Mouse (Mus musculus): ENCODE data around the gene Magi3.

Gene Magi3

GRCm38 (mm10) chr3:103989352-103989751 is 230.8 kb downstream of the Magi3 start:
- POLR2A ChIA-PET: interaction anchor here in 1 of 4 experiments (1.0 to 1.7 kb wide), 2 partner anchors 15 to 754 kb away, joined by 3 to 5 read pairs; no protein-coding TSS in a partner anchor
- CTCF ChIA-PET: no interaction called here

GRCm38 (mm10) chr3:103987831-103988432 is 232.2 kb downstream of the Magi3 start:
- ChIA-PET CTCF (no interaction called here), POLR2A (interaction anchor here in 1 of 4 experiments (0.7 kb wide), 1 partner anchor 9 kb away, joined by 4 read pairs; no protein-coding TSS in a partner anchor)

DNA sequence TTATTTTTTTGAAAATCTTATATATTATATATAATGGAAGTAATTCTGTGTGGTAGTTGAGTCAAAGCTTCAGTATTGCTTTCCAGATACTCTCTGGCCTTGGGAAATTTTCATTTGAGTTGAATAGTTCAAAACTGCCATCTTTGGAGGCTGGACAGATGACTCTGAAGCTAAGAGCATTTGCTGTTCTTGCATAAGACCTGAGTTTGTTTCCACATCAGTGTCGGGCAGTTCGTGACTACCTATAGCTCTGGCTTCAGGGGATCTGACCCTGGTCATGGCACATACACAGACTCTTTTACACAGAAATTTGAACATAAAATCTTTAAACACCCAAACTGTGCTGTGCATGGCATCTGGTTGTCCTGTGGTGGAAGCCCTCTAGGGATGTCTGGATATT is 235.0 kb downstream of the Magi3 start:
- ChIA-PET CTCF (no interaction called here), POLR2A (interaction anchor here in 1 of 4 experiments (1.4 to 1.7 kb wide), 2 partner anchors 11 to 18 kb away, joined by 3 to 4 read pairs; partner anchors contain the start of gene Phtf1)

GRCm38 (mm10) chr3:103984556-103984955 is 235.6 kb downstream of the Magi3 start:
- ChIA-PET POLR2A (no interaction called here), CTCF (no interaction called here)

DNA sequence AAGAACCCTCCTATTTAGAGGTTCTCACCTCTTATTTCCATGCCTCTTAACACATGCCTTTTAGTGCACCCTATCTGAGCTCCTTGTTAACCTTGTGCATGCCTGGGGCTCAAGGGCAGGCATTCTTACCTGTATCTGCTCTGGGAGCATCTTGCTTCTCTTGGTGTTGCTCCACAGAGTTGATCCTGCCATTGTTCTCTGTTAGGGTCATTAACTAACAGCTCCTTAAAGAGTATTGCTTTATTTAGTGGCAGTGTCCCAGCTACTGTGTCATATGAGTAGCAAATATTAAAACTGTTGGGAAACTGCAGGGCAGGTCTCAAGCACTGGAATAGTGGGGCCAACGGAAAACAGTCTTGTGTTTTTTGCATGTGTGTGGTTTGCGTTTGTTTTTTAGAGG is 249.0 kb downstream of the Magi3 start:
- CTCF ChIA-PET: interaction anchor here in 2 of 4 experiments (0.5 to 0.7 kb wide), 2 partner anchors 84 to 731 kb away, joined by 3 read pairs; no protein-coding TSS in a partner anchor
- POLR2A ChIA-PET: no interaction called here

- POLR2A ChIA-PET: interaction anchor here in 3 of 4 experiments (0.5 to 4.9 kb wide), 15 partner anchors 9 to 706 kb away, joined by 3 to 21 read pairs (median 3); partner anchors contain the start of gene Rsbn1 (in 2 of the 3)
- CTCF ChIA-PET: no interaction called here
Observed at GRCm38 (mm10) chr3:103968701-103969100, 251.5 kb downstream of the Magi3 start.

- CTCF ChIA-PET: no interaction called here
- POLR2A ChIA-PET: interaction anchor here in 3 of 4 experiments (0.5 to 4.9 kb wide), 23 partner anchors 9 to 707 kb away, joined by 3 to 21 read pairs (median 3); partner anchors contain the start of gene Rsbn1 (in 3 of the 3)
Observed at GRCm38 (mm10) chr3:103967861-103968691, 252.1 kb downstream of the Magi3 start, which contains the start of gene Phtf1. TSS of gene Phtf1 (plus strand) at chr3:103968110.

DNA sequence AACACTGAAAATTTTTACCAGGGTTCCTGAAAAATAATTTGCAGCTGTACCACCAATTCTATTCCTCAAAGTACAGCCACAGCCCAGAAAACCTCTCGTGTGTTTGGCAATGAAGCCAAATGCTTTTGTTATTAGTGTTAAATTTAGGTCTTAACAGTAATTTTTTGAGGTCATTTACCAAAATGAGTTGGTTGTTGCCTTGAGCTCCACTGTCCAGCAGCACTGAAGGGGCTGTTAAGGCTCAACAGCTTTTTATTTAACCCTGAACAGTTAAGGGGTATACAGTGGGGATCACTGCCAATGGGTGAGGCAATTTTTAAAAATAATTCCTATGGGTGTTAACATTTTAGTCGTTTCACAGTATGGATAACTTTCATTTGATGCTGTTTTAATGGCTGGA is 252.9 kb downstream of the Magi3 start:
- POLR2A ChIA-PET: interaction anchor here in 3 of 4 experiments (0.5 to 4.9 kb wide), 14 partner anchors 11 to 672 kb away, joined by 3 to 21 read pairs (median 3); partner anchors contain the start of gene Rsbn1 (in 3 of the 3)
- CTCF ChIA-PET: no interaction called here

Data from embryonic stem cell, embryonic (primary cell).